Mouse (Mus musculus) embryonic facial prominence, embryonic 14.5 days (tissue): ENCODE results near the gene Lipc. TPM values are rescaled to one million over a fixed set of nuclear protein-coding genes. Genes with fewer than 3 reads are reported as not detected.

Source experiments
- ATAC-seq: fragments of 200-750 bp; cut with Nextera tagmentation; 2 replicates; pipeline ENCODE4 v1.8.0; 2017; ENCODE audit warnings: low read depth, moderate number of reproducible peaks, moderate TSS enrichment
- DNase-seq: peaks from one replicate; pipeline ENCODE4 v3.0.0-alpha.2; 2015; ENCODE audit warnings: low spot score
- H3K27ac ChIP-seq: fragments of 300-500 bp; sonication (generic); replicated peaks from 2 replicates; pipeline ENCODE4 v1.5.1; 2014; ENCODE audit warnings: low read depth, mild to moderate bottlenecking, low read length, moderate library complexity
- H3K27me3 ChIP-seq: fragments of 300-500 bp; sonication (generic); replicated peaks from 2 replicates; pipeline ENCODE4 v1.6.1; 2014; ENCODE audit warnings: low read length; ENCODE audit not compliant: control insufficient read depth, insufficient read depth
- H3K36me3 ChIP-seq: fragments of 300-500 bp; sonication (generic); 2 replicates; pipeline ENCODE4 v1.6.1; 2014; ENCODE audit warnings: low read length, mixed read lengths; ENCODE audit not compliant: control insufficient read depth, insufficient read depth
- H3K4me1 ChIP-seq: fragments of 300-500 bp; sonication (generic); 2 replicates; pipeline ENCODE4 v1.6.1; 2014; ENCODE audit warnings: antibody characterized with exemption, low read length; ENCODE audit not compliant: control insufficient read depth, insufficient read depth
- H3K4me2 ChIP-seq: fragments of 300-500 bp; sonication (generic); 2 replicates; pipeline ENCODE4 v1.6.1; 2014; ENCODE audit warnings: low read depth, mild to moderate bottlenecking, low read length, moderate library complexity, mixed read lengths
- H3K4me3 ChIP-seq: fragments of 300-500 bp; sonication (generic); 2 replicates; pipeline ENCODE4 v1.5.1; 2014; ENCODE audit warnings: low read depth, mild to moderate bottlenecking, low read length
- H3K9ac ChIP-seq: fragments of 300-500 bp; sonication (generic); 2 replicates; pipeline ENCODE4 v1.6.1; 2014; ENCODE audit warnings: low read depth, mild to moderate bottlenecking, low read length, moderate library complexity, mixed read lengths
- H3K9me3 ChIP-seq: fragments of 300-500 bp; sonication (generic); 2 replicates; pipeline ENCODE4 v1.6.1; 2016; ENCODE audit warnings: low read length; ENCODE audit not compliant: control insufficient read depth
- WGBS: fragments of 180-500 bp; shearing (Covaris S2); extraction: QIAGEN DNeasy Blood & Tissue Kit; methylation state at CpG from one replicate; pipeline ENCODE4 v1.1.7; 2014; 5-methylcytosine and 5-hydroxymethylcytosine counted together
- polyA plus RNA-seq: library from polyadenylated mRNA; unstranded; fragments of >200 nt; fragmentation: Nextera tagmentation; extraction: Ambion mirVana; gene quantifications from 2 replicates; pipeline ENCODE4 v1.2.1, GENCODE M21; 2014

Lipc gene
- polyA plus RNA-seq, 1 experiment from 2014 or later = 0.79 TPM

GRCm38 (mm10) chr9:70927701-70928100, 24.3 kb downstream of the Lipc start:
- no peaks in the 10 kb centered on the region for H3K27me3 ChIP-seq
- no peaks in the 10 kb centered on the region for H3K9me3 ChIP-seq
- no peaks in the 10 kb centered on the region for H3K36me3 ChIP-seq
- H3K27ac ChIP-seq = no peak overlapping the region
- DNase-seq = no peak
- no peak for ATAC-seq
- no peak overlapping the region for H3K9ac ChIP-seq
- H3K4me3 ChIP-seq = no peak overlapping the region
- no peak overlapping the region for H3K4me2 ChIP-seq
- no peaks in the 10 kb centered on the region for H3K4me1 ChIP-seq

GRCm38 (mm10) chr9:70926820-70927588, 25.0 kb downstream of the Lipc start:
- Histone ChIP-seq H3K9me3 (no peaks in the 10 kb centered on the region), H3K27me3 (no peaks in the 10 kb centered on the region), H3K36me3 (no peaks in the 10 kb centered on the region), H3K4me3 (no peak overlapping the region), H3K27ac (no peak overlapping the region), H3K4me1 (no peaks in the 10 kb centered on the region), H3K9ac (no peak overlapping the region), H3K4me2 (no peak overlapping the region)
- ATAC-seq (no peak), DNase-seq (no peak)
- 63% methylated on average over 6 of the region's 6 CpGs for WGBS

- Histone ChIP-seq H3K27ac (no peak overlapping the region), H3K4me1 (no peaks in the 10 kb centered on the region), H3K9ac (no peak overlapping the region), H3K36me3 (no peaks in the 10 kb centered on the region), H3K4me2 (no peak overlapping the region), H3K9me3 (no peaks in the 10 kb centered on the region), H3K27me3 (no peaks in the 10 kb centered on the region), H3K4me3 (no peak overlapping the region)
- WGBS = 86% methylated on average over 6 of the region's 6 CpGs
- no peak for DNase-seq
- no peak for ATAC-seq
Observed at GRCm38 (mm10) chr9:70925225-70925624, 26.8 kb downstream of the Lipc start.

GRCm38 (mm10) chr9:70924763-70925162, 27.3 kb downstream of the Lipc start:
- ATAC-seq = no peak
- DNase-seq = no peak
- no peak overlapping the region for H3K4me3 ChIP-seq
- H3K27me3 ChIP-seq = no peaks in the 10 kb centered on the region
- H3K27ac ChIP-seq = no peak overlapping the region
- no peaks in the 10 kb centered on the region for H3K36me3 ChIP-seq
- H3K9me3 ChIP-seq = no peaks in the 10 kb centered on the region
- WGBS = 92% methylated on average over 3 of the region's 3 CpGs
- H3K4me2 ChIP-seq = no peak overlapping the region
- no peaks in the 10 kb centered on the region for H3K4me1 ChIP-seq
- H3K9ac ChIP-seq = no peak overlapping the region

- no peak overlapping the region for H3K27ac ChIP-seq
- H3K4me1 ChIP-seq = no peaks in the 10 kb centered on the region; the same call in 1 of the 2 replicates
Observed at GRCm38 (mm10) chr9:70921781-70922565, 30.1 kb downstream of the Lipc start.

GRCm38 (mm10) chr9:70921132-70921531, 30.9 kb downstream of the Lipc start:
- H3K36me3 ChIP-seq = no peaks in the 10 kb centered on the region
- H3K9ac ChIP-seq = no peak overlapping the region
- H3K4me1 ChIP-seq = no peaks in the 10 kb centered on the region; the same call in 1 of the 2 replicates
- no peak overlapping the region for H3K27ac ChIP-seq
- ATAC-seq (no peak), DNase-seq (no peak)
- WGBS = 69% methylated on average over 3 of the region's 3 CpGs
- H3K4me2 ChIP-seq = no peak overlapping the region
- H3K27me3 ChIP-seq = no peaks in the 10 kb centered on the region
- no peaks in the 10 kb centered on the region for H3K9me3 ChIP-seq
- H3K4me3 ChIP-seq = no peak overlapping the region

More at GRCm38 (mm10) chr9:70921781-70922565, 30.1 kb downstream of the Lipc start:
- H3K36me3 ChIP-seq = no peaks in the 10 kb centered on the region
- no peaks in the 10 kb centered on the region for H3K27me3 ChIP-seq
- no peaks in the 10 kb centered on the region for H3K9me3 ChIP-seq
- H3K4me2 ChIP-seq = no peak overlapping the region
- no peak overlapping the region for H3K9ac ChIP-seq
- 52% methylated on average over 7 of the region's 7 CpGs for whole genome bisulfite sequencing
- no peak overlapping the region for H3K4me3 ChIP-seq
- peak; percentile 55 for ATAC-seq
- peak; percentile 65 for DNase-seq

- no peak overlapping the region for H3K4me3 ChIP-seq
- no peak overlapping the region for H3K9ac ChIP-seq
- no peaks in the 10 kb centered on the region for H3K9me3 ChIP-seq
- H3K36me3 ChIP-seq = no peaks in the 10 kb centered on the region
- 80% methylated on average over 3 of the region's 3 CpGs for WGBS
- H3K27ac ChIP-seq = no peak overlapping the region
- H3K27me3 ChIP-seq = no peaks in the 10 kb centered on the region
- H3K4me1 ChIP-seq = no peaks in the 10 kb centered on the region; the same call in 1 of the 2 replicates
- ATAC-seq (0 out of 2 replicates have a peak, but pooled peaks have one; percentile 20), DNase-seq (peak; percentile 29)
- H3K4me2 ChIP-seq = no peak overlapping the region
Observed at GRCm38 (mm10) chr9:70919271-70919670, 32.8 kb downstream of the Lipc start.

- WGBS = 72% methylated on average over 7 of the region's 7 CpGs
- DNase-seq (peak; percentile 26), ATAC-seq (no peak)
- H3K4me2 ChIP-seq = no peak overlapping the region
- H3K4me3 ChIP-seq = no peak overlapping the region
- no peaks in the 10 kb centered on the region for H3K9me3 ChIP-seq
- no peaks in the 10 kb centered on the region for H3K27me3 ChIP-seq
- no peaks in the 10 kb centered on the region; the same call in 1 of the 2 replicates for H3K4me1 ChIP-seq
- H3K36me3 ChIP-seq = no peaks in the 10 kb centered on the region
- no peak overlapping the region for H3K9ac ChIP-seq
- no peak overlapping the region for H3K27ac ChIP-seq
Observed at GRCm38 (mm10) chr9:70916516-70916915, 35.5 kb downstream of the Lipc start.
